Mouse (Mus musculus) left cerebral cortex, postnatal 25 days (tissue): ENCODE measurements around the gene Tex45. TPM values are rescaled to one million over a fixed set of nuclear protein-coding genes. Genes with fewer than 3 reads are reported as not detected.
A peak's percentile ranks its signal among the peaks of the same experiment; 100 is the strongest.

Source experiments
- DNase-seq, 2 experiments: peaks; one replicate each; pipeline ENCODE4 v3.0.0; 2022; ENCODE audit warnings: low spot score in 2 of 2, mixed read lengths in 1 of 2
- intact Hi-C: fragments of 180-260 bp; cut with DNase I; formaldehyde crosslinking; loops from one replicate; pipeline ENCODE4 v1.15.1; 2025
- total RNA-seq, 2 experiments: library from RNA; stranded (reverse); gene quantifications; 2 replicates each; pipeline ENCODE4 v1.2.3; 2021

The Tex45 gene
- total RNA-seq, 2 experiments from 2014 or later = not detected

DNA sequence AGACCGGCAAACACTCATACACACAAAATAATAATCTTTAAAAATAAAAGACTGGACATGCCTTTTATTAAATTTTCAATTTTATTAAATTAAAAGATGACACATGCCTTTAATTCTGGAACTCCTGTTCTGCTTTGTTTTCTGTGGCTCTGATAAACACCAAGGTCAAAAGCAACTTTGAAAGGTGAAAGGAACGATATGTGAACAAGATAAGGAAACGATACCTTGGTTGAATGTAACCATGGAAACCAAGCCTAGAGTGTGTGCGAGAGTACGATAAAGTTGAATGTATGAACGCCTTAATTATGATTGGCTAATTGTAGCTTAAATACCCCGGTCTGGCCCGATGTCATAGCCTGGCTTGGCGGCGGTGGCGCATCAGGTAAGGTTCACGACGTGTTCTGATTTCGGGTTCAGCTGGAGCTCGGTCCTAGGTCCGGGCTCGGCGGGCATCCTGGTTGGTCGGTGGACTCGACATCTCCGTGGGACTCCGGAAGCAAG lies 11.6 kb downstream of the Tex45 start:
- DNase-seq = no peak
- intact Hi-C loops = no loop called here

DNA sequence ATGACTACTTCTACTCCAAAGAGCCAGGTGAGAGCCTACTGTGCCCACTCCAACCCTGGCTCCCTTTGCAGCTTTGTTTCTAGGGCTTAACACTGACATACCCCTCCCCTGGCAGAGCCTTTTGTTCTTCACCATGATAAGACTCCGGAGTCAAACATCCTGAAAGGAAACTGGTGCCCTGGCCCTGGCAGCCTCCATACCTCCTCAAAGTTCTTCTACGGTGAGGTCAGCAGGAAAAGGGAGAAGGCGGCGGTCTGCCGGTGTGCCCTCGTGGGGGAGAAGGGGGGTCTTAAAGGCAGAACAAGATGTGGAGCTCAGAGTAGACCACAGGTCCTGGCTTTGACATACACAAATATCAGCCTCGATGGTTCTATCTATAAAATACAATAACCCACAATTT lies 12.9 kb downstream of the Tex45 start:
- no peak for DNase-seq
- intact Hi-C loops = no loop called here

DNA sequence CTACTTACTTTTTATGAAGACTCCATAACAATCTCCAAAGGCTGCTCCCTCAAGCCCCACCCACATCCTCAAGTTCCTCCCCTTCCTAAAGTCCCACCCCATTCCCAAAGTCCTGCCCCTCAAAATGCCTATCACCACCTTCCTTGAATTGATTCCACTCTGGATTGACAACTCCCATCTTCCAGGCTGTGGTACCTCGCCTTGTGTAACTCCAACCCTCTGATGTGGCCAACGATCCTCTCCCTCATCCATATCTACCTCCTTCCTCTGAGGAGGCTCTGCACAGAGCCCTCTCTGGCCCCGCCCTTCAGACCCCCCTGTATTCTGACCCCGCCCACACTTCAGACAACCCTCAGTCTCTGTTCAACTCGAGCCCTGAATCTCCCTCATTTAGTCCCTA lies 14.5 kb downstream of the Tex45 start:
- no peak for DNase-seq
- intact Hi-C loops = no loop called here

DNA sequence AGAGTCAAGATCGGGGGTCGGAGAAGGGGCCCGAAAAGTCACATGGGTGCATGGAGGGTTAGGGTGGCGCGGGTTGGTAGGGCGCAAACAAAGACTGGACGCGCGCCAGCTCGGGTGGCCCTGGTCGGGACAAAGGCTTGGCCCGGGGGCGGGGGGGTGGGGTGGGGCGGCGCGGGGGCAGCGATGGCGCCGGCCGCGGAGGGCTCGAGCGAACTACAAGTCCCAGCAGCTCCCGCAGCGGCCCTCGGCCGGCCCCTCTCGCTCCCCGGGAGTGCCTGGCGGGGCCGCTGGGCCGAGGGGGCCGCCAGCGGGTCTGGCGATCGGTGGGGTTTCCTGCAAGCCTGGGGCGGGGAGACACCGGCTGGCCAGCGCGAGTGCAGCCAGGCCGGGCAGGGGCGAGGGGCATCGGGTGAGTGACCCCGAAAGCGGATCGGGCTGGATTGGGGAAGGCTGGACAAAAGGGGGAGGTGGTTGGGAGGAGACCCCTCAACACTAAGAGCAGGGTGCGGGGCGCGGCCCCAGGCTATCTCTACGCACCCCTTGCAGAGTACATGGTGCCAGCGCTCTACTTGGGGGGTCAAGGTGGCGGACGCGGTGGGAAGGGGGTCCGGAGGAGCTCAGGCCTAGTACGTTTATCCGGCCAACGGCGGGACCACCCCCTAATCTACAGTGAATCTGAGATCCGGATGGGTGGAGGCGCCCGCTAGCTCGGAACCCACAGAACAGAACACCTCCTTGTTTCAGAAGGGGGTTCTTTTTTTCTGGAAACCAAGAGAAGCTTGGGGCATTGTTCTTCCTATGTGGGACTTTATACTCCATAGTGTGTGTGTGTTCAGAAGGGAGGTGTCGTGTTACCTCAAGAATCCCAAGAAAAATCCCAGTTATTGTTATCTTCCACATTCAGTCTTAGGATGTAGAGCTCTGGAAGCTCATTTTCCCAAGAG lies 22.5 kb downstream of the Tex45 start, which contains the start of gene Zfp358:
Gene Zfp358, plus strand, starts transcription at position 238 of the 944 bp plus-strand sequence.
- DNase-seq = peak; percentile 60 to 68

DNA sequence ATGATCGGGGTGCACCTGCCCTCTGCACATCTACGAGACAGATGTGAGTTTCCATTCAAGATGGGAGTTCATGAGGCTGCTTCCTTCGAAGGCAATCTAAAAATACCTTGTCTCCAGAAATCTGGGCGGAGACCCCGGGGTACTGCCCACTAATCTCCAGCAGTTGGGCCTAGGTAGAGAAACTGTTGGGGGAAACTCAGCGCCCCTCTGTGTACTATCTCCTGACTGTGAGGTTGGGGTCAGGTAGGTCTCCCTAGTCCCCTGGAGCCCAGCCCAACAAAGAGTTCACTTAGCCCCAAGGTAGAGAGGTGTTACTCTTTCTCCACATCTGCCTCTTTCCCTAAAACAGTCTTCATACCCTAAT lies 23.2 kb downstream of the Tex45 start:
- DNase-seq = no peak
- intact Hi-C loops = no loop called here

More for the DNA sequence above, 22.5 kb downstream of the Tex45 start, which contains the start of gene Zfp358:
- intact Hi-C loops = no loop called here

DNA sequence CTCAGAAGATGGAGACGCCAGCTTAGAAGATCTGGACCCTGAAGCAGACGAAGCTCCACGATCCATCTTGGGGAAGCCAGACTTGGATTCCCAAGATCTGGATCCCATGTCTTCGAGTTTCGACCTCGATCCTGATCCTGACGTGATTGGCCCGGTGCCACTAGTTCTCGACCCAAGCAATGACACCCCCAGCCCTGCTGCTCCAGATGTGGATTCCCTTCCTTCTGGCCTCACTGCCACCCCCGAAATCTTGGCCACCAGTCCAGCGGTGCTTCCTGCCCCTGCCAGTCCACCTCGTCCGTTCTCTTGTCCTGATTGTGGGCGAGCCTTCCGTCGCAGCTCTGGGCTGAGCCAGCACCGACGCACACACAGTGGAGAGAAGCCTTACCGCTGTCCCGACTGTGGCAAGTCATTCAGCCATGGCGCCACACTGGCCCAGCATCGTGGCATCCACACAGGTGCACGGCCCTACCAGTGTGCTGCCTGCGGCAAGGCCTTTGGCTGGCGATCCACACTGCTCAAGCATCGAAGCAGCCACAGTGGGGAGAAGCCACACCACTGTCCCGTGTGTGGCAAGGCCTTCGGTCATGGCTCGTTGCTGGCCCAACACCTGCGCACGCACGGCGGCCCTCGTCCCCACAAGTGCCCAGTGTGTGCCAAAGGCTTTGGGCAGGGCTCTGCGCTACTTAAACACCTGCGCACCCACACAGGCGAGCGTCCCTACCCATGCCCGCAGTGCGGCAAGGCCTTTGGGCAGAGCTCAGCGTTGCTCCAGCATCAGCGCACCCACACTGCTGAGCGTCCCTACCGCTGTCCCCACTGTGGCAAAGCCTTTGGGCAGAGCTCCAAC lies 25.1 kb downstream of the Tex45 start:
- no peak for DNase-seq
- intact Hi-C loops = loop anchor here (5.0 kb wide), 1 partner anchor 34 kb away; no protein-coding TSS in a partner anchor

DNA sequence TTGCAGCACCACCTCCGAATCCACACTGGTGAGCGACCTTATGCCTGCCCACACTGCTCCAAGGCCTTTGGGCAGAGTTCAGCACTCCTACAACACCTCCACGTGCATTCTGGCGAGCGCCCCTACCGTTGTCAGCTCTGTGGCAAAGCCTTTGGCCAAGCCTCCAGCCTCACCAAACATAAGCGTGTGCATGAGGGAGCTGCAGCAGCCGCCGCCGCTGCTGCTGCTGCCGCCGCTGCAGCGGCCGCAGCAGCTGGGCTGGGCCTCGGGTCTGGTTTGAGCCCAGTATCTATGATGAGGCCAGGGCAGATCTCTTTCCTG lies 25.7 kb downstream of the Tex45 start:
- no peak for DNase-seq
- intact Hi-C loops = loop anchor here (5.0 kb wide), 1 partner anchor 34 kb away; no protein-coding TSS in a partner anchor

DNA sequence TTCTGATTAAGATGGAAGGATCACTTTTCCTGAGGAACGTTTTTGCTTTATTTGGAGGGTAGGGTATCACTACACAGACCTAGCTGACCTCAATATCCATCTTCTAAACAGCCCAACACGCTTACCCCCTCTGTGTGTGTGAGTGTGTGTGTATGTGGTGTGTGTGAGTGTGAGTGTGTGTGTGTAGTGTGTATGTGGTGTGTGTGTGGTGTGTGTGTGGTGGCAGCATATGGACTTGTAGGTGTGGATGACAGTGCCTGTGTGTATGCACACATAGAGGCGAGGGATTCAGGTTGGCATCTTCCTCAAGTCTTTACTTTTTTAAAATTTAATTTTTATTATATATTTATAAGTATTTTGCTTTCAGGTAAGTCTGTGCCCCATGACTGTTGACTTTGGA lies 27.9 kb downstream of the Tex45 start:
- no peak for DNase-seq
- intact Hi-C loops = loop anchor here (5.0 kb wide), 1 partner anchor 36 kb away; no protein-coding TSS in a partner anchor

DNA sequence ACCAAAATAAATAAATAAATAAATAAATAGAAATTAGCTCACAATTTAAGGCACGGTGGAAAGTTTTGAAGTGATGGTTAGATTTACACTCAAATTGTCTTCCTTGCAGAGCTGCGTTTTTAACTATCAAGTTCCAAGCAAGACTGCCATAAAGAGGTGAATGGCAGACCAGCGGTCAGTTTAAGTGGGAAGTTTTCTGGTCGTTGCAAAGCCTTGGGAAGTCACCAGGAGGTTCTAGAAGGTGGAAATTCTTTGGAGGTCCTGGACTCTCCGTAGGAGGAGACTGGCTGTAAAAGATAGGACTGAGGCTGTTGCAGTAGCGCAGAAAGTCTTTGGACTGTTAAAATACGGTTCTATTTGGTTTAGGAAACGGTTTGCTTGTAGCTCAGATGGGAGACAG lies 29.1 kb downstream of the Tex45 start:
- intact Hi-C loops = loop anchor here (2.0 to 5.0 kb wide), 2 partner anchors 15 to 37 kb away; partner anchors contain the start of gene Pnpla6
- no peak for DNase-seq

DNA sequence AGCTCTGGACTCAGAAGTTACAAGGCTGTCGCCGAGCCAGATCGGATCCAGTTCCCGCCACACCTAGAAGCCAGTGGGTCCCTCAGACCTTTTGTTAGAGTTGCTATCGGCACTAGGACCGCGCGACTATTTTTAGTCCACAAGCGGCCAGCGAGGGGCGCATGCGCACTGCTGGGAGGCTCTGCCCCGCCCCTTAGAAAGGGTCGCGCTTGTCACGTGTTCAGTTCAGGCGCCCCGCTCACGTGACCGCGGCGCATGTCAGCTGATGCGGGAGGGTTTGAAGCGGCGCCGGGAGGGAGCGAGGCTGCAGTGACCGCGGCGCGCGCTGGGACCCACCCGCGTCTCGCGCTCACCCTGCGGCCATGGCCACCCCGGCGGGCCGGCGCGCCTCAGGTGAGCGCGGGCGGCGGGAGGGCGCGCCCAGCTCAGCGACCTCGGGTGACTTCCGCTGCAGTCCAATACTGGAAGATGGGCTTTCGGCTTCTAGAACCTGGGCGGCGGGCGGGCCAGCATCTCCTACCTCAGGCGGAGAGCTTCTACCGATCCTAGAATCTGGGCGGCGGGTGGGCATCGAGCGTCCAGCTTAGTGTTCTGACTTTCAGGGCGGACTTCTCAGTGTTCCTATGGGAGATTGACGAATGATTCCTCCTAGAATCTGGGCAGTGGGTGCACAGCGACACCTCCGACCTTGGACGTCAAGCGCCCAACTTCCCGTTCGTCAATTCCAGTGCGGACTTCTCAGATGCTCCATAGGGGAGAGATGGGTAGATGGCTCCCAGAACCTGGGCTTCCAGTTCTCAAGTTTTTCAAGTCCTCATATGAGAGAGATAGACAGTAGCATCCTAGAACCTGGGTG lies 29.8 kb downstream of the Tex45 start, which contains the start of gene Mcoln1:
Gene Mcoln1, plus strand, starts transcription at position 223 of the 856 bp plus-strand sequence.
- peak; percentile 99 for DNase-seq
- intact Hi-C loops = loop anchor here (2.0 kb wide), 1 partner anchor 14 kb away; the partner anchor contains the start of gene Pnpla6

DNA sequence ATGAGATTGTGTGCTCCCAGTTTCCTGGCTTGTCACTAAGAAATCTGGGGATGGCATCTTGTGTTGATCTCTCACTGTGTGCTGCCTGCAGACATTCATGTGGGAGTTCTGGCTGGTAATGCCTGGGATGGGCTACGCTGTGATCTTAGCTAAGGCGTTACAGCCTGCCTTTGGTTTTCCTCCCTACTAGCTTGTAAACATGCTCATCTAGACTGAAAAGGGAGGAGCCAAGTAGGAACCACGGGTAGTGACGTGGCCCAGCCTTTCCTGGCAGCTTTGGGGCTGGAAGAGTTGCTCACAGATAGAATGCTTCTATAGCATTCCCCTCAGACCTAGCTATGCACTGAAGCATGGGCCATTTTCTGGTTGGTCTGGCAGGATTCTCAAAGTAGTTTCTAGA lies 31.6 kb downstream of the Tex45 start:
- intact Hi-C loops = no loop called here
- DNase-seq = peak in 1 of 2 experiments; percentile 65

DNA sequence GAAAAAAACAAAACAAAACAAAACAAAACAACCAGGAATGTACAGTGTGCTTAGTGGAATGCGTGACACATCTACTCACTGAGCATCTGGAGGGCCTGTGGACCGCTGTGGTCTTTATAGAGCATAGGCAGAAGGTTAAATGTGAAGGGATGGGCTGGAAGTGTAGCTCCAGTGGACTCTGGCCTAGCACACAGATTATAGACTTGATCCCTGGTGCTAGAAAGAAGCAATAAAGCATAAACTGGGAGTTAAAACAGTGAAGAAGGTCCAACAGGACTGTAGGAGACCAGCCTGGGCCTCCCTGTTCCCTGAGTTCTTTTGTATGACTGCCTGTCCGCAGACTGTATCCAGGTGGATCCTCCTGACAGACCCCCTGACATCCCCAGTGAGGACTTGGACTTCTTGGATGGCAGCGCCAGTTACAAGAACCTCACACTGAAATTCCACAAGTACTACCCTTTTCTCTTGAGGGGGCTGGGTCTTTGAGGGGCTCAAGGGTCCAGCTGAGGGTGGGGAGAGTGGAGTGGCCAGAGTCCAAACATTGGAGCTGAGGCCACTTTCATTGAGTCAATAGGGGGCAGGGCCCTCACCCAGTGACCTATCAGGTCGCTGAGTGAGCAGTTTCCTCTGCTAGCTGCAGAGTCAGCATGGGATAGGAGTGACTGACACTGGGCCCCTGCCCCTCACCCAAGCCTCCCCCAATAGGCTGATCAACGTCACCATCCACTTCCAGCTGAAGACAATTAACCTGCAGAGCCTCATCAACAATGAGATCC lies 37.5 kb downstream of the Tex45 start:
- intact Hi-C loops = no loop called here
- DNase-seq = no peak

DNA sequence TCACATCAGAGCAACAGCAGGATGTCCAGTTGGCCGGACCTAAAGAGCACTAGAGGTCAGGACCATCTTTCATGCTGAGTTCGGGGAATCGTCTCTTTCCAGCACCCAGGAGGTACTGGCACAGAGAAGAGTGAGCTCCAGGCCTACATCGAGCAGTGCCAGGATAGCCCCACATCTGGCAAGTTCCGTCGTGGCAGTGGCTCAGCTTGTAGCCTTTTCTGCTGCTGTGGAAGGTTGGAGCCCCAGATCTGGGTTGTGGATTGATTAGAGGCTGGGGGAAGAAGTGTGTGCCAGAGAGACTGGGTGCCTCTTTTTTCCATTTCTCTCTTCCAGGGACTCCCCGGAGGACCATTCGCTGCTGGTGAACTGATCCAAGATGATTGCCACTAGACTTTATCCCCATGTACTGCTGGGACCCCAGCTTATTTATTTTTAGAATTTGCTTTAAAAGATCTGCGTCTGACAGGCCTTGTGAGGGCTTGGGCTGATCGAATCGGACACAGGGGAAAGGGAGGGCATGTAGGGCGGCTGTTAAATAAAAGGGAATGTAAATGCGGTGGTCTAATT lies 44.1 kb downstream of the Tex45 start:
- no peak for DNase-seq
- intact Hi-C loops = loop anchor here (2.0 to 5.0 kb wide), 2 partner anchors 14 to 108 kb away; partner anchors contain the start of genes Mcoln1, Pet100 and Xab2

DNA sequence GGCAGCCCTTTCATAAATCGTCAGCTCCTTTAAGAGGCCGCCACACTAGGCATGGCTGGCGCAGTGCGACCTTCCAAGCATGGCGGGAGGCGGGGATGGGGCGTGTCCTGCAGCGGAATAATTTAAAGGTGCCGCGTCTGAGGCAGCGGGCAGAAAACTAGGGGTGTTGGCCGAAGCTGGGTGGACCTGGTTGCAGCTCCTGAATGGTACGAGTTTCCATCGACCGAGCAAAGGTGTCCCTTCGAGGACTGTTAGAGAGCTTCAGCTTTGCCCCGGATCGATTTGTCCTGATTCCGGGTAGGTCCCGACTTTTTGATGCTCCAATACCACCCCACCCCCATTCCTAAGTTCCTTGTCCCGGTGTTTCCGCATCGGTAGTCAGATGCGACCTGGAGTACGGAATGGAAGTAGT lies 44.6 kb downstream of the Tex45 start, which contains the start of gene Pnpla6:
Gene Pnpla6, plus strand, starts transcription at position 125 of the 412 bp plus-strand sequence.
- peak; percentile 87 to 94 for DNase-seq
- intact Hi-C loops = loop anchor here (2.0 to 5.0 kb wide), 2 partner anchors 14 to 107 kb away; partner anchors contain the start of genes Mcoln1, Pet100 and Xab2

DNA sequence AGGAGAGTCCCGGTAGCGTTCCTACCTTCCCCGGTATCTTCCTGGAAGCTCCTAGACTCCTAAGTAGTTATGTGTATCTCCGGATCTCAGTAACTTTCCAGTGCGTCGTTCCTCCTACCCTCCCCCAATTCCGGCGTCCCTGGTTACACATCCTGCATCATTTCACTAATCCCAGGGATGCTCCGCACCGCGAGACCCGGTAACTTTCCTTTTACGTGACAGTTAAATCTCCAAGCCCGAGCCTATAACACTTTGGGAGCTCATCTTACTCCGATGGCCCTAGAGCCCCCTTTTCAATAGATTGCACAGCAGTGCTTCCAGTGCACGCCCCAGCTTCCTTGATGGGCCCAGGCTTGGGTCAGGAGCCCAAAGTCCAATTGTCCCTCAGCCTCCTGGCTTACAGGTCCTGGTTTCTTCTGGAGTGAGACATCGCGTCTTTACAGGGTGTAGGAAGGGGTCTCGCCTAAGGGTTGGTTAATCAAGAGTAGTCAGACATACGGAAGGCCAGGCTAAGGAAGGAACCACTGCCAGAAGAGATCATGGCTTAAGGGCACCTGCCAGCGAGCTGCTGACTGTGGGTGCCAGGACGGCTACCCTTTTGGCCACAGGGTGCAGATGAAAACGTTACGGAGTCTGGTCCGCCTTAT lies 45.2 kb downstream of the Tex45 start:
- intact Hi-C loops = loop anchor here (2.0 to 5.0 kb wide), 3 partner anchors 15 to 161 kb away; partner anchors contain the start of genes Mcoln1, Pet100, Trappc5 and Xab2

DNA sequence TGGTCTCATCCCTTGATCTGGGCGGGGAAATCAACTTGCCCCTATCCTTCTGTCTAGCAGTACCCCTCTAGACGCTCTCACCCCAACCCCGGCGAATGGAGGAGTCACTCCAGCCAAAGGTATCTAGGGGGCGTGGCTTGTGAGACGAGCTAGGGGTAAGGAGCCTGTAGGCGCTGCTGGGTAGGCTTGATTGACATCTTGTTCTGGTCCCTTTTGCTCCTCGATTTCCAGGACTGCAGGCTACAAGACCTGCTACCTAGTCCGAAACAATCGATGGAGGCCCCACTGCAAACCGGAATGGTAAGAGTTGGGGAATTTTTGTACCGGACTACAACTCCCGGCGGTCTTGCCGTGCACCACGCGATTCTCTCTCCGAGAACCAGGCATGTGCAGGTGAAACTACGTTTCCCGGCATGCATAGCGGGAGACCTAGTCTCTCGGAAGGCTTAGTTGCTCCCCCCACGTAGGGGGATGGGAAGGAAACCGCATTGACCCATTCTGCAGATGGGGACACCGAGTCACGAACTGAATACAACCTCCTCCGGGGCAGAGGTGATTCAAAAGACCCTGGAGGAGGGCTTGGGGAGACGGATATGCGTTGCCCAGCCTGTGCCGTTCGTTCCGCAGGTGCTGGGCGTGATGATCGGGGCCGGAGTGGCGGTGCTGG lies 45.9 kb downstream of the Tex45 start:
- intact Hi-C loops = loop anchor here (2.0 to 5.0 kb wide), 2 partner anchors 106 to 160 kb away; partner anchors contain the start of genes Pet100, Trappc5 and Xab2

More for the DNA sequence above, 45.2 kb downstream of the Tex45 start:
- DNase-seq = peak; percentile 61 to 77

More for the DNA sequence above, 45.9 kb downstream of the Tex45 start:
- peak; percentile 98 for DNase-seq
